Mouse (Mus musculus) common myeloid progenitor, adult 5-6 weeks (primary cell): ENCODE data around the gene Rap2c. TPM values are rescaled to one million over a fixed set of nuclear protein-coding genes. Genes with fewer than 3 reads are reported as not detected.
A peak's percentile ranks its signal among the peaks of the same experiment; 100 is the strongest.

Source experiments
- ATAC-seq: replicated peaks from 2 replicates; pipeline ENCODE4 v1.8.0; 2016; ENCODE audit warnings: low read depth, mild to moderate bottlenecking, moderate TSS enrichment, inconsistent platforms; ENCODE audit not compliant: poor library complexity, severe bottlenecking
- total RNA-seq: library from RNA; stranded (forward); fragments of 200-1000, 187-1606 nt; gene quantifications from 2 replicates; pipeline ENCODE4 v1.2.3, GENCODE M21; 2017

Gene Rap2c
- total RNA-seq = 21.1 and 23.0 TPM in 2 replicates

DNA sequence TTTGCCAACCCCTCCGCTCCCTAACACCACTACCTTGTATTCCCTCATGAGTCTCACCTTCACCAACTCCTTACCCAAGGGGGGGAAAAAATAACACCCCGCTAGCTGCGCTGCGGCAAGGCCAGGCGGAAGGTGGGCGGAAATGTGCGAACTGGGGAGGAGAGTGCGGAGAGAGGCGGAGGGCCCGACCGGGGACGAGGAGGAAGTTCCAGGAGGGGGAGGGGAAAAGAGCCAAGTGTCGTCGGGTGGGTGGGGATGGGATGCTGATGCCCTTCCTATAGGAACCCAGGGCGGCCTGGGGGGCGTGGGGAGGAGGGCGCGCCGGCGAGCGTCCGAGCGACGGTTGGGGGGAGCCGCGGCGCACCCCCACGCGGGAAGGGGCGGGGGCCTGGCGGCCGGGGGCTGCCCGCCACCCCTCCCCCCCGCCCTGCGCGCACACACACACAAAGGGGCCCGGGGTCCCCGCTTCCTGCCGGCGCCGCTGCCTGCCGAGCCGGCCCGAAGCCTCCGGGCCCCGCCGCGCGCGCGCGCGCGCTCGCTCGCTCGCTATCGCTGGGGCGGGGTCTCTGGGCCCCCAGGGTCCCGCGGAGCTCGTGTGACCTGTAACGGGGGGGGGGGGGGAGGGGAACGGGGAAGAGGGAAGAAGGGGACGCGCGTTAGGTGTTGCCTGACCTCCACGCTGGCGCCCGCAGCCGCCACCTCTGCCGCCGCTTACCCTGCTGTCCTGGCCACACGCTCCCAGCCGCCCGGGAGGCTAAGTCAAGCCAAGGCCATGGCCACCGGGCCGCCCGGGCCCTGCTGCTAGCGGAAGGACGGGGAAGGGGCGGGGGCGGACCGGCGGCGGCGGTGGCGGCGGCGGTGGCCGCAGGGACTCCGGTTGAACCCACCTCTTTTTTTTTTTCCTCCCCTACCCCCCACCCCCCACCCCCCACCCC is at the start of gene Rap2c:
Gene Rap2c (minus strand): TSS at position 168 of the 935 bp plus-strand sequence.
- ATAC-seq = peak; percentile 79

DNA sequence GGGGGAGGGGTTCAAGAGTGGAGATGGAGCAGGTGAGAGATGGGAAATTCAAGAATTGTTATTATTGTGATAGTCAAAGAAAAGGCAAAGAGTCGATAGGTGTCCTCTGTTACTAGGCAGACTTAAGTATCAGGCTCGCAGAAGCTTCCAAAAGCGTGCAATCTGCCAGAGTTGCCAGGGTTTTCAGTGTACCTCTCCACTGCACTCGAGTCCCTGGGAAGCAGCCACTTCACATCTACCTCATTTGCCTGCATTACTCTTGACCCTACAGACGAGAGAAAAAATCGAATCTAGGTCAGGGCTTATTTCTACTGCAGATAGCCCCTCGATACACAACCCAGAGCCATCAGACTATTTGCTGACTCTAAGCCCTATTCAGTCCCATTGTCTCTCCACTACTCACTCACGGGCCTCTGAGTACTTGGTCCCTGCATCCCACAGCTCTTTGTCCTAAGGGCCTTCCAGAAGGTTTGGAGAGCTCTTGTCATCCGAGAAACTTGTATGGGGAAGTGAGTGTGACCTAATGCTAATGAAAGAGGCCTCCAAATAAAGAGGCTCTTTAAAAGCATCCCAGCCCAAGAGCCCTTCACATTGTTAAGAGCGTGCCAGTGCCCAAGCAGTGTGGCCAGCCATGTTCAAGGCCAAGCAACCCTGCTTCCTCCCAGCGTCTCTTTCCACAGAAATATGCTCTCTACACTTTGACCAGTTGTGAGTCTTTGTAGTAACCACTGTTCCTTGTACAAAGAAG is 48.9 kb upstream of the Rap2c start:
- ATAC-seq = no peak

- ATAC-seq = peak; percentile 81
These were observed 48.0 kb upstream of the Rap2c start for GRCm38 (mm10) chrX:51065773-51066172.

- peak; percentile 74 for ATAC-seq
These were observed 47.4 kb upstream of the Rap2c start for GRCm38 (mm10) chrX:51065158-51065664.

DNA sequence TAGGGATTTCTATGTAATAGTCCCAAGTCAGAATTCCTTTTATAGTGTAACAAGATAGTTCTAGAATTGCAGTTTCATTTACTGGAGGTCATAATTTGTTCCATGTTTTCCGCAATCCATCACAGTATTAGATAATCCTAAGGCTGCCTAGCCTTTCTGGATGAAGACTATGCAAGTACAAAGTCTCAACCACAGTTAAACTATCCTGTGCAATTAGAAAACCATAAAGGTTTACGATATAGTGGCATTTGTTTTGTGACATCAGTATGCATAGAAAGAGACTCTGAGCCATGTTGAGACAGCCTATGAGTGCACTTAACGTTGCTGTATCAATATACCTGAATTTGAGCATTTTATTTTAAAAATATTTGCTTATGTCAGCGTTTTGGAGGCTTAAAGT is 42.4 kb upstream of the Rap2c start:
- ATAC-seq = no peak

GRCm38 (mm10) chrX:51058741-51059140 is 40.9 kb upstream of the Rap2c start:
- no peak for ATAC-seq

DNA sequence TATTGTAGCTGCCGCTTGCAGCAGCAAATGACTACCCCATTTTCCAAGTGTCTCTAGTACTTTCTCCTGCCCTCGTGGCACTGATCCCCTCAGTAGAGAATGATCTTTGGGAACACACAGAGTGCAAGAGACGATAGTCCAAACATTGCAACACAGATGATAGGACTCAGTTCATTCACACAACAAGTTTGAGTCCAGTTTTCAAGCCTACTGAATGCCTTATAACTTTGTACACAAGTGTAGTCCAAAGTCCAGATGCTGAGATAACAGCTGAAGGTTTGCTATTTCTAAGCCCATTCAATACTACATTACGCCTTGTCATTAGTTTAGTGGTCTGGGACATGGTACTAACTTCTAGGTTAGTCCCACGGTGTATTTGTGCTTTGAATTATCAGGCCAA is 40.5 kb upstream of the Rap2c start:
- ATAC-seq = no peak

- no peak for ATAC-seq
These were observed 34.1 kb upstream of the Rap2c start for GRCm38 (mm10) chrX:51051680-51052461.

DNA sequence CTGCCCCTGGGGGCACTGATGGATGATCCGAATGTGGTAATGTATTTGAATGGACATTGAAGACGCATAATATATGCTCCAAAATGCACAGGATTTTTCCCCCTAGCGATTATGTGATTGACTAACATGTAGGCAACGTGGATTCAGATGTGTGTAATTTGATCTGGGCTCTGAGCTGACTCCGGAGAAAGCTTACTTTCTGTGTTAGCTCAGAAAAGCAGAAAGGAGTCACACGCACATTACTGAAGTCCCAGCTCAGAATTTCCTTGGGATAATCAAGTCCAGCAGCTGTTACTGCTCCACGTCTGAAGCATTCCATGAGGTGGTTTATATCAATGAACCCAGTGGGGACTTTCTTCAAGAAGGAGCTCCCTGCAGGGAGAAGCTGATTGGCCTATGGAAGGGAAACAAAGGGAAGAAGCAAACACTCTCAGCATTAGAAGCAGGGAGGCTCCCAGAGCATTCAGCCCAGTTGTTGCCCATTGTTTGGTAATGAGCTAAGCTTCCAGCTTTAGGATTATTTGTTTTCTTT is 17.9 kb upstream of the Rap2c start:
- no peak for ATAC-seq

GRCm38 (mm10) chrX:51019884-51020283 is 2.1 kb upstream of the Rap2c start:
- peak; percentile 73 for ATAC-seq

DNA sequence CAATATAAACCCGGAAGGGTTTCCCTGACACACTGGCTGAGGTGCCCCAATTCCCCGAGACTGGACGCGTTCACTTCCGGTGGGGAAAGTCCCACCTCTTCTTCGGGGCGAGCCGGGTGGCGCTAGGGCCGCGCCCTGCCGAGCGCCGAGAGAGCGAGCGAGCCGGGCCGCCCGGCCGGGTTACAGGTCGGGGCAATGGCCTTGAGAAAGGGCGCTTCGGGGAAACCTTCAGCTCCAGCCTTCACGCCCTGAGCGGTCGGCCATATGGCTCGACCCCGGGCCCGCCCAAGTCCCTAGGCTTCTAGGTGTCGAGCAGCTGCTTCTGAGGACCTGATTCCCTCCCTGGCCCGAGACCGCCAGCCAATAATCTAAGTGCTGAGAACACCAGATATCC is 965 bp upstream of the Rap2c start:
- ATAC-seq = peak; percentile 69

DNA sequence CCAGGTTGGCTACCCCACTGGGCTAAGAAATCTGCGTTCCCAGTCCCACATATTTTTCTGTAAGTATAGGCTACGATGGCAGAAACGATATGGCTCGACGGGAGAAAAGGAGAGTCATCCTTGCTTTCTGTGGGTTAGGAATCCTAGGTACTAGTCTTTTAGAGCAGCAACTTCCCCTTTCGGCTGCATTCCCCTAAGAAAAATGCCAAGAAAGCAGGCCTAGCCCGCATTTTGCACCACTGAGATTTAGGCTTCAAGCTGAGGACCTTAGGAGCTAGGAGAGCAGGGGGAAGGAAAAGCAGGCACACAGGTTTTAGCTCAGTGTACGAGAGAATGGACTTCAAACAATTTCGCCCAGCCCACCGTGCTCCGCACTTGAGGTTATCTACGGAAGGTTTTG is 892 bp downstream of the Rap2c start:
- 0 out of 2 replicates have a peak, but pooled peaks have one; percentile 13 for ATAC-seq

- peak; percentile 77 for ATAC-seq
These were observed 5.5 kb downstream of the Rap2c start for GRCm38 (mm10) chrX:51012280-51012679.

DNA sequence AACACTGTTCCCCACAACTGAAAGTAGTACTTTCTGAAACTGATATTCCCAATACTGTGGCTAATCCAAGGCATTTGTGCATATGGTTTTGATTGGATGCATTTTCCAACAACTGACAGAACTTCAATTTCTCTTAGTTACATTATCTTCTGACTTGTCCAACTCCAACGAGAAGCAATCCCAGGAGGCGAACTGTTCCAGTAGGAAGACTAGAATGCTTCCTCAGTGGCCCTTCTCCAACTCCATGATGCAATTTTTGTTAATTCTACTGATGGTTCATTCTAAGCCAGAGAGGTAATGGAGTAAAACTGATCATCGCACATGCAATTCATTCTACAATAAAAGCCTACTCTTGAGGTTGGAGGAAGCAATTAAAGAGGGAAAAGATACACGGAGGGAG is 7.5 kb downstream of the Rap2c start:
- no peak for ATAC-seq

- ATAC-seq = no peak
These were observed 17.0 kb downstream of the Rap2c start for GRCm38 (mm10) chrX:51000791-51001190.

- no peak for ATAC-seq
These were observed 22.5 kb downstream of the Rap2c start for GRCm38 (mm10) chrX:50995310-50995709.

DNA sequence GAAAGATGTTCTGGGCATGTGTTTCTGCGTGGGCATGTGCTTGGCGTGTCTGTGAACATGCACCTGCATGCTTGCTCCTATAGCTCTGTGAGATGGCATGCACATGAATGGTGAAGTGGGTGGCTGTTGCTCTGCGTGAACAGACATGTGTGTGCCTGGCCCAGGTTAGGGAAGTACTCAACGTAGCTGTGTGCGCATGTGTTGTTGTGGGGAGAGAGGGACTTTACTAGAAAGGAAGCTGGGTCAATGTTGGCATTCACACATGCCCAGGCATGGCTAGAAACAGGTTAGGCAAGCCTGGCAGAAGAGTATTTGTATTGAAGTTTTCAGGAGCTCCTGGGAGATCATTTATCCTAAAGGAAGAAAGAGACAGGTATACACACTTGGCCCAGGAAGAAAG is 26.5 kb downstream of the Rap2c start:
- ATAC-seq = no peak

GRCm38 (mm10) chrX:50989940-50990339 is 27.9 kb downstream of the Rap2c start:
- ATAC-seq = no peak

GRCm38 (mm10) chrX:50988581-50988980 is 29.2 kb downstream of the Rap2c start:
- ATAC-seq = no peak

DNA sequence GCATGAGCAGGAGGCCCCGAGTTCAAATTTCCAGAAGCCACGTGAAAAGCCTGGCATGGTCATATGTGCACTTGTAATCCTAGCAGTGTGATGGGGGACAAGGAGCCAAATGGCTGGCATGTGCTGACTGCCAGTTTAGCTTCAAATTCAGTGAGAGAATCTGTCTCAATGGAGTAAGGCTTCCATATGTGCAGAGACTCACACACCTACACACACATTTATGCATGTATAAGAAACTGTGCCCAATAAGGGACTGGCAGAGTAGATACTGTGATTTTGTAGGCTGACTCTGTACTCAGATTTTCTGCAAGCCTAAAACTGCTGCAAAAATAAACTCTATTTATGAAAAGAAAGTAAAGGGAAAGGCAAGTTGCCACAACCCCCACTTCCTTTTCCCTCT is 39.4 kb downstream of the Rap2c start:
- ATAC-seq = no peak
